Mouse (Mus musculus) A20 (cell line): ENCODE data around the gene Zkscan7.

Source experiments
- DNase-seq: peaks from one replicate; pipeline ENCODE4 v3.0.0-alpha.2; 2011; ENCODE audit warnings: low read depth, low spot score

Gene Zkscan7

GRCm38 (mm10) chr9:122902717-122903535 lies 17.4 kb downstream of the Zkscan7 start:
- DNase-seq: no peak

GRCm38 (mm10) chr9:122922436-122922835 lies 37.0 kb downstream of the Zkscan7 start:
- no peak for DNase-seq

GRCm38 (mm10) chr9:122922936-122923381 lies 37.5 kb downstream of the Zkscan7 start, which contains the start of gene Zfp105:
Gene Zfp105 (plus strand): TSS chr9:122923072.
- DNase-seq: no peak

GRCm38 (mm10) chr9:122928915-122929314 lies 43.4 kb downstream of the Zkscan7 start:
- DNase-seq: no peak
